Mouse (Mus musculus): Measurements from ENCODE around the gene AI837181. TPM values are rescaled to one million over a fixed set of nuclear protein-coding genes. Genes with fewer than 3 reads are reported as not detected.

Gene AI837181
- polyA plus RNA-seq, 1 experiment from 2014 or later: 34.2 TPM

GRCm38 (mm10) chr19:5411961-5412360 is 13.0 kb upstream of the AI837181 start:
- H3K4me1 ChIP-seq (replicated peaks; ENCODE audit: control insufficient read depth, insufficient read depth, low read length): no peaks in the 10 kb centered on the region
- no peak for ATAC-seq
- no peak overlapping the region for H3K27ac ChIP-seq (ENCODE audit: low read depth, low read length)
- TF ChIP-seq CTCF (IDR thresholded peaks at IDR 0.05; ENCODE audit: low read depth): no peak
- H3K4me3 ChIP-seq (ENCODE audit: low read depth, low read length): no peak overlapping the region
- no peaks in the 10 kb centered on the region for H3K9me3 ChIP-seq (ENCODE audit: control insufficient read depth)
- WGBS: 72% methylated on average over 5 of the region's 5 CpGs
- H3K4me2 ChIP-seq (replicated peaks; ENCODE audit: low read depth): no peak overlapping the region
- no peak overlapping the region for H3K9ac ChIP-seq (ENCODE audit: low read depth, low read length)
- no peaks in the 10 kb centered on the region for H3K27me3 ChIP-seq (replicated peaks; ENCODE audit: control insufficient read depth, insufficient read depth, low read length)
- H3K36me3 ChIP-seq (ENCODE audit: control insufficient read depth, insufficient read depth): no peaks in the 10 kb centered on the region

GRCm38 (mm10) chr19:5413840-5414239 is 11.1 kb upstream of the AI837181 start:
- H3K9me3 ChIP-seq (ENCODE audit: control insufficient read depth): no peaks in the 10 kb centered on the region
- no peak for ATAC-seq
- no peak overlapping the region for H3K4me2 ChIP-seq (replicated peaks; ENCODE audit: low read depth)
- no peak overlapping the region for H3K9ac ChIP-seq (ENCODE audit: low read depth, low read length)
- no peak overlapping the region for H3K27ac ChIP-seq (ENCODE audit: low read depth, low read length)
- no peaks in the 10 kb centered on the region for H3K4me1 ChIP-seq (replicated peaks; ENCODE audit: control insufficient read depth, insufficient read depth, low read length)
- WGBS: 81% methylated on average over 4 of the region's 4 CpGs
- no peaks in the 10 kb centered on the region for H3K27me3 ChIP-seq (replicated peaks; ENCODE audit: control insufficient read depth, insufficient read depth, low read length)
- no peak for TF ChIP-seq CTCF (IDR thresholded peaks at IDR 0.05; ENCODE audit: low read depth)
- 0 out of 2 replicates have a peak, but pooled peaks cover 9% of the 10 kb centered on the region for H3K36me3 ChIP-seq (ENCODE audit: control insufficient read depth, insufficient read depth)
- H3K4me3 ChIP-seq (ENCODE audit: low read depth, low read length): no peak overlapping the region

GRCm38 (mm10) chr19:5414534-5414957 is 10.4 kb upstream of the AI837181 start:
- H3K27ac ChIP-seq (ENCODE audit: low read depth, low read length): no peak overlapping the region
- peaks cover 11% of the 10 kb centered on the region; the same call in 1 of the 2 replicates for H3K36me3 ChIP-seq (ENCODE audit: control insufficient read depth, insufficient read depth)
- WGBS: 74% methylated on average over 2 of the region's 2 CpGs
- no peaks in the 10 kb centered on the region for H3K27me3 ChIP-seq (replicated peaks; ENCODE audit: control insufficient read depth, insufficient read depth, low read length)
- no peak overlapping the region for H3K4me3 ChIP-seq (ENCODE audit: low read depth, low read length)
- TF ChIP-seq CTCF (IDR thresholded peaks at IDR 0.05; ENCODE audit: low read depth): no peak
- no peak overlapping the region for H3K9ac ChIP-seq (ENCODE audit: low read depth, low read length)
- H3K9me3 ChIP-seq (ENCODE audit: control insufficient read depth): no peaks in the 10 kb centered on the region
- ATAC-seq: no peak
- no peaks in the 10 kb centered on the region for H3K4me1 ChIP-seq (replicated peaks; ENCODE audit: control insufficient read depth, insufficient read depth, low read length)
- H3K4me2 ChIP-seq (replicated peaks; ENCODE audit: low read depth): no peak overlapping the region

- Histone ChIP-seq H3K4me3 (ENCODE audit: low read depth, low read length) (no peak overlapping the region), H3K27me3 (replicated peaks; ENCODE audit: control insufficient read depth, insufficient read depth, low read length) (no peaks in the 10 kb centered on the region), H3K9ac (ENCODE audit: low read depth, low read length) (no peak overlapping the region), H3K36me3 (ENCODE audit: control insufficient read depth, insufficient read depth) (peaks cover 41% of the 10 kb centered on the region), H3K9me3 (ENCODE audit: control insufficient read depth) (no peaks in the 10 kb centered on the region), H3K4me1 (replicated peaks; ENCODE audit: control insufficient read depth, insufficient read depth, low read length) (no peaks in the 10 kb centered on the region), H3K4me2 (replicated peaks; ENCODE audit: low read depth) (no peak overlapping the region), H3K27ac (ENCODE audit: low read depth, low read length) (no peak overlapping the region)
- TF ChIP-seq CTCF (IDR thresholded peaks at IDR 0.05; ENCODE audit: low read depth): no peak
- WGBS: 95% methylated on average over 8 of the region's 8 CpGs
- no peak for ATAC-seq
Measured at GRCm38 (mm10) chr19:5418750-5419466, 6.0 kb upstream of the AI837181 start.

GRCm38 (mm10) chr19:5419630-5420029 is 5.3 kb upstream of the AI837181 start:
- Histone ChIP-seq H3K9ac (ENCODE audit: low read depth, low read length) (no peak overlapping the region), H3K4me1 (replicated peaks; ENCODE audit: control insufficient read depth, insufficient read depth, low read length) (no peaks in the 10 kb centered on the region), H3K27ac (ENCODE audit: low read depth, low read length) (no peak overlapping the region), H3K9me3 (ENCODE audit: control insufficient read depth) (no peaks in the 10 kb centered on the region), H3K4me2 (replicated peaks; ENCODE audit: low read depth) (no peak overlapping the region), H3K36me3 (ENCODE audit: control insufficient read depth, insufficient read depth) (peaks cover 41% of the 10 kb centered on the region), H3K4me3 (ENCODE audit: low read depth, low read length) (no peak overlapping the region), H3K27me3 (replicated peaks; ENCODE audit: control insufficient read depth, insufficient read depth, low read length) (no peaks in the 10 kb centered on the region)
- ATAC-seq: no peak
- WGBS: 89% methylated on average over 9 of the region's 9 CpGs
- TF ChIP-seq CTCF (IDR thresholded peaks at IDR 0.05; ENCODE audit: low read depth): no peak

- peaks cover 41% of the 10 kb centered on the region for H3K36me3 ChIP-seq (ENCODE audit: control insufficient read depth, insufficient read depth)
- no peak overlapping the region for H3K27ac ChIP-seq (ENCODE audit: low read depth, low read length)
- H3K4me2 ChIP-seq (replicated peaks; ENCODE audit: low read depth): no peak overlapping the region
- H3K4me1 ChIP-seq (replicated peaks; ENCODE audit: control insufficient read depth, insufficient read depth, low read length): no peaks in the 10 kb centered on the region
- H3K4me3 ChIP-seq (ENCODE audit: low read depth, low read length): no peak overlapping the region
- H3K27me3 ChIP-seq (replicated peaks; ENCODE audit: control insufficient read depth, insufficient read depth, low read length): no peaks in the 10 kb centered on the region
- no peak for ATAC-seq
- no peak for TF ChIP-seq CTCF (IDR thresholded peaks at IDR 0.05; ENCODE audit: low read depth)
- no peaks in the 10 kb centered on the region for H3K9me3 ChIP-seq (ENCODE audit: control insufficient read depth)
- WGBS: 89% methylated on average over 6 of the region's 6 CpGs
- no peak overlapping the region for H3K9ac ChIP-seq (ENCODE audit: low read depth, low read length)
Measured at GRCm38 (mm10) chr19:5420579-5420978, 4.4 kb upstream of the AI837181 start.

Measured in intestine, postnatal 0 days (tissue).